Mouse (Mus musculus) intestine, postnatal 0 days (tissue): ENCODE data around the gene Katnal1. TPM values are rescaled to one million over a fixed set of nuclear protein-coding genes. Genes with fewer than 3 reads are reported as not detected.

Experiments
- ATAC-seq: fragments of 200-750 bp; cut with Nextera tagmentation; 2 replicates; pipeline ENCODE4 v1.8.0; 2017; ENCODE audit warnings: mild to moderate bottlenecking, moderate TSS enrichment, moderate library complexity
- H3K27ac ChIP-seq: fragments of 300-500 bp; sonication (generic); 2 replicates; pipeline ENCODE4 v1.5.1; 2014; ENCODE audit warnings: mild to moderate bottlenecking, low read depth, low read length, moderate library complexity
- H3K27me3 ChIP-seq: fragments of 300-500 bp; sonication (generic); replicated peaks from 2 replicates; pipeline ENCODE4 v1.6.1; 2014; ENCODE audit warnings: low read length, mixed read lengths; ENCODE audit not compliant: control insufficient read depth, insufficient read depth
- H3K36me3 ChIP-seq: fragments of 300-500 bp; sonication (generic); 2 replicates; pipeline ENCODE4 v1.6.1; 2014; ENCODE audit warnings: mild to moderate bottlenecking, moderate library complexity; ENCODE audit not compliant: control insufficient read depth, insufficient read depth
- H3K4me1 ChIP-seq: fragments of 300-500 bp; sonication (generic); replicated peaks from 2 replicates; pipeline ENCODE4 v1.6.1; 2014; ENCODE audit warnings: antibody characterized with exemption, low read length, mixed read lengths; ENCODE audit not compliant: control insufficient read depth, insufficient read depth
- H3K4me2 ChIP-seq: fragments of 300-500 bp; sonication (generic); replicated peaks from 2 replicates; pipeline ENCODE4 v1.6.1; 2014; ENCODE audit warnings: low read depth, mild to moderate bottlenecking, moderate library complexity
- H3K4me3 ChIP-seq: fragments of 300-500 bp; sonication (generic); 2 replicates; pipeline ENCODE4 v1.5.1; 2014; ENCODE audit warnings: low read depth, low read length
- H3K9ac ChIP-seq: fragments of 300-500 bp; sonication (generic); 2 replicates; pipeline ENCODE4 v1.6.1; 2014; ENCODE audit warnings: mild to moderate bottlenecking, low read depth, low read length
- H3K9me3 ChIP-seq: fragments of 300-500 bp; sonication (generic); 2 replicates; pipeline ENCODE4 v1.6.1; 2016; ENCODE audit warnings: mixed run types; ENCODE audit not compliant: control insufficient read depth
- CTCF ChIP-seq: sonication (generic); IDR thresholded peaks from 2 replicates; pipeline ENCODE4 v1.5.1; 2016; ENCODE audit warnings: low read depth, mild to moderate bottlenecking, control low read depth, antibody characterized with exemption, moderate library complexity
- WGBS: fragments of 180-500 bp; shearing (Covaris S2); extraction: QIAGEN DNeasy Blood & Tissue Kit; methylation state at CpG from one replicate; pipeline ENCODE4 v1.1.7; 2014; 5-methylcytosine and 5-hydroxymethylcytosine counted together
- polyA plus RNA-seq: library from polyadenylated mRNA; unstranded; fragments of >200 nt; fragmentation: Nextera tagmentation; extraction: Ambion mirVana; gene quantifications from 2 replicates; pipeline ENCODE4 v1.2.1, GENCODE M21; 2015

Katnal1 gene
- polyA plus RNA-seq, 1 experiment from 2014 or later = 2.7 TPM

DNA sequence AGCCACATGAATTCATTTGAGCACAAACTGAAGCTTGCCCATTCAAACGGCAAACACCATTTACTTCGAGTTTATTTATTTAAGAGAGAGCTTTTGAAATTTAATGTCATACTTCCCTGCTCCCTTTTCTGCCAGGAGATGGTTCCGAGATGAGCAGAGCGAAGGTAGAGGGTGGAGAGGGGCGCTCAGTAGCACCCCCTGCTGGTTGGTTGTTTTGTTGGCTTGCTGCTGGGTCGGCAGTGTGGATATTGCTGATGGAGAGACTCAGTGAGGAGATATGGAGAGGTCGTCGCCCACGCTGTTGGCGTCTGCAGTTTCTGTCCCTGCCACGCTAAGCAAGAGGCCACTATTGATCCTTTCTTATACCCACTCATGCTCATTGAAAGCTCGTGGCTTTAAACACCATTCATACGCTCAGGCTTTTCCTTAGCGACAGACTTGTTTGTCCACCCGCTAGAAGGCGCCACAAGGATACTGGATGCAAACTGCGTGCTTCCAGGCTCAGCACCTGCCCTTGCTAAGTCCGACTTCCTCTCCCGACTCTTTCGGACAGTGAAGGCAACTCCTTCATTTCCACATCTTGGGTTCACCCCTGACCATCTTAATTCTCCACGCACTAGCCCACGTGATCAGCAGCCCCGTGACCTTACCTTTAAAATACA is 97.4 kb downstream of the Katnal1 start:
- H3K4me1 ChIP-seq = no peaks in the 10 kb centered on the region
- peak; percentile 90 for TF ChIP-seq CTCF
- H3K9ac ChIP-seq = peak overlapping the region; percentile 11; the same call in 1 of the 2 replicates
- no peaks in the 10 kb centered on the region for H3K36me3 ChIP-seq
- H3K27ac ChIP-seq = no peak overlapping the region
- no peaks in the 10 kb centered on the region for H3K27me3 ChIP-seq
- ATAC-seq = 0 out of 2 replicates have a peak, but pooled peaks have one; percentile 28
- H3K4me3 ChIP-seq = peak overlapping the region; percentile 31
- H3K9me3 ChIP-seq = no peaks in the 10 kb centered on the region
- peak overlapping the region; percentile 55 for H3K4me2 ChIP-seq
- WGBS = 5% methylated on average over 23 of the region's 23 CpGs

DNA sequence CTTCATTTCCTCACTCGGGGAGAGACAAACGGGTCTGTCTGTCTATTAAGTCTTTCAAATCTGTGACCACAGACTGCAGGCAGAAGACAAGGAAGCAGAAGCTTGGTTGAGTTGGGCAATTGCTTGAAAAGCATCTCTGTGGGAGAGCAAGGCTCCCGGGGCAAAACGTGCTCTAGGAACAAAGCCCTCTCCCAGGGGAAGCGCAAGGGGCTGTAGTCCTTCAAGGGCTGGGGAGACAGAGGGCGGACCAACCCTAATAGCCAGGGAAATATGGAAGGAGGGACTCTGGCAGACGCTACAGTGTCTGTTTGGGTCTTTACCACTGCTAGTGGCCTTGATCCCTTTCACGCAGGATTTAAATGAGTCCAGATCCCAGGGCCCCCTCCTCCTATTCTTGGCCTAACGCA is 98.0 kb downstream of the Katnal1 start:
- H3K9me3 ChIP-seq = no peaks in the 10 kb centered on the region
- H3K9ac ChIP-seq = peak overlapping the region; percentile 11; the same call in 1 of the 2 replicates
- no peak for TF ChIP-seq CTCF
- H3K36me3 ChIP-seq = no peaks in the 10 kb centered on the region
- H3K27ac ChIP-seq = no peak overlapping the region
- H3K4me1 ChIP-seq = no peaks in the 10 kb centered on the region
- no peak for ATAC-seq
- H3K4me3 ChIP-seq = peak overlapping the region; percentile 31
- 20% methylated on average over 9 of the region's 9 CpGs for WGBS
- no peaks in the 10 kb centered on the region for H3K27me3 ChIP-seq
- H3K4me2 ChIP-seq = peak overlapping the region; percentile 55

DNA sequence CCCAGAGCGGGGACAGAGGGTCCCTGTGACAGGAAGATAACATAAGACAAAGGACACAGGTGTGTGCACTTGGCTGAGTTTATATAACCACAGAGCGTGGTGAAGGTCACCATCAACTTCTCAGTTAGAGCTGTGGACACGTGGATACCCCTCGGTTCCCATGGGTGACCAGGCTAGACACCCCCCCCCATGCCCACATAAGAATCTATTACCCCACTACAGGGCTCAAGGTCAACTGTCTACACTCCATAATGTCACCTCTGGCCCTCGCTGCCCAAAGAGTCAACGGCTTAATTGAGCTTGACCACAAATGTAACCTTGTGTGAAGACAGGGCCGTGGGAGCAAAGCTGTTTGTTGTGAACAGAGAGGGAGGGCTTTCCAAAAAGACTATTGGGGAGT is 103.4 kb downstream of the Katnal1 start:
- 78% methylated on average over 7 of the region's 7 CpGs for WGBS
- Histone ChIP-seq H3K4me2 (no peak overlapping the region), H3K36me3 (no peaks in the 10 kb centered on the region), H3K4me3 (no peak overlapping the region), H3K27me3 (no peaks in the 10 kb centered on the region), H3K9me3 (no peaks in the 10 kb centered on the region), H3K27ac (no peak overlapping the region), H3K4me1 (no peaks in the 10 kb centered on the region), H3K9ac (no peak overlapping the region)
- no peak for ATAC-seq
- no peak for TF ChIP-seq CTCF

DNA sequence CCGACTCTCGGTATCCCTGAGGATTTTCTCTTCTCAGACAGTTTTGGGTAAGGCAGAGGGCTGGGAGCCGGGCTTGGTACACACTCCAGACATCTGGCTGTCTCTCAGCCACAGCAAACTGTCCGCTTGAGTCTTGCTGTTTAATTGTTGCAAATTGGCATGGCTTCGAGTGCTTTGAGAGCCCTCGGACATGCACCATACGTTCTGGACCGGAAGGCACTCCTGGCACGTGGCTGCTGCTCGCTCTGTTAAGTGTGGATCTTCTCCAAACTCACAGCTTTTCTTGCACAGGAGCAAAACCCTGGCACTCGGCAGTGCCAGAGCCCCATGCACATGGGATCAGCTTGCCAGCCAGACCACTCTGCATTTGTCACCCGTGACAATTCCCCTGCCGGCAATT is 106.3 kb downstream of the Katnal1 start:
- no peak for TF ChIP-seq CTCF
- H3K4me2 ChIP-seq = no peak overlapping the region
- no peaks in the 10 kb centered on the region for H3K27me3 ChIP-seq
- no peak overlapping the region for H3K4me3 ChIP-seq
- no peak for ATAC-seq
- H3K9ac ChIP-seq = no peak overlapping the region
- no peaks in the 10 kb centered on the region for H3K9me3 ChIP-seq
- no peaks in the 10 kb centered on the region for H3K36me3 ChIP-seq
- 79% methylated on average over 13 of the region's 13 CpGs for WGBS
- H3K4me1 ChIP-seq = no peaks in the 10 kb centered on the region
- H3K27ac ChIP-seq = no peak overlapping the region

Other genes starting within 250 kb of the Katnal1 start
- gene Gm42791, start 65.8 kb upstream of the Katnal1 start, polyA plus RNA-seq = not detected in 2 replicates